Mouse (Mus musculus) gonadal fat pad, adult 2 months (tissue): ENCODE data around the gene Ear6. TPM values are rescaled to one million over a fixed set of nuclear protein-coding genes. Genes with fewer than 3 reads are reported as not detected.

Experiments
- DNase-seq: peaks from one replicate; pipeline ENCODE4 v3.0.0-alpha.2; 2012; ENCODE audit warnings: low read depth
- polyA plus RNA-seq: library from polyadenylated mRNA; depleted of rRNA; stranded (reverse); fragments of >200 nt; gene quantifications from 2 replicates; pipeline ENCODE4 v1.2.3, GENCODE M21; 2012; rRNA removed

Gene Ear6
- polyA plus RNA-seq, 1 experiment, result 0.34 TPM

- DNase-seq, result no peak
Observed at GRCm38 (mm10) chr14:51893809-51894208, 40.3 kb downstream of the Ear6 start.

- DNase-seq, result no peak
Observed at GRCm38 (mm10) chr14:51895071-51895470, 41.6 kb downstream of the Ear6 start.

GRCm38 (mm10) chr14:51896019-51896418 is 42.5 kb downstream of the Ear6 start:
- DNase-seq, result no peak

GRCm38 (mm10) chr14:51896539-51897170 is 43.2 kb downstream of the Ear6 start:
- DNase-seq, result no peak

- DNase-seq, result no peak
Observed at GRCm38 (mm10) chr14:51899351-51899750, 45.9 kb downstream of the Ear6 start.

- no peak for DNase-seq
Observed at GRCm38 (mm10) chr14:51902806-51903710, 49.6 kb downstream of the Ear6 start.

GRCm38 (mm10) chr14:51903782-51904181 is 50.3 kb downstream of the Ear6 start:
- no peak for DNase-seq

Other genes with a start within 250 kb of the Ear6 start
- gene Gm17078, start 242.4 kb upstream of the Ear6 start, polyA plus RNA-seq, result not detected in 2 replicates
- gene Gm4181, start 218.0 kb upstream of the Ear6 start, polyA plus RNA-seq, result not detected in 2 replicates
- not detected in 2 replicates for gene Gm17079, start 158.2 kb upstream of the Ear6 start, polyA plus RNA-seq
- gene Gm5800, start 136.5 kb upstream of the Ear6 start, polyA plus RNA-seq, result not detected in 2 replicates
- gene Ang4, start 80.1 kb upstream of the Ear6 start, polyA plus RNA-seq, result not detected in 2 replicates
- not detected in 2 replicates for gene AY358078, start 53.7 kb upstream of the Ear6 start, polyA plus RNA-seq
- gene Mettl17, start 31.1 kb downstream of the Ear6 start, polyA plus RNA-seq, result 30.5 and 32.8 TPM in 2 replicates
- 0.51 and 0.77 TPM in 2 replicates for gene Slc39a2, start 39.2 kb downstream of the Ear6 start, polyA plus RNA-seq
- gene Ndrg2, start 60.5 kb downstream of the Ear6 start, polyA plus RNA-seq, result 178 and 261 TPM in 2 replicates
- gene Tppp2, start 64.7 kb downstream of the Ear6 start, polyA plus RNA-seq, result 1.6 and 2.3 TPM in 2 replicates
- 210 and 501 TPM in 2 replicates for gene Rnase13, start 69.1 kb downstream of the Ear6 start, polyA plus RNA-seq
- gene Arhgef40, start 131.0 kb downstream of the Ear6 start, polyA plus RNA-seq, result 103 and 141 TPM in 2 replicates
- 0.51 and 0.55 TPM in 2 replicates for gene Tmem253, start 162.0 kb downstream of the Ear6 start, polyA plus RNA-seq
- 65.7 and 74.2 TPM in 2 replicates for gene Zfp219, start 167.0 kb downstream of the Ear6 start, polyA plus RNA-seq
- not detected in 2 replicates for gene Olfr221, start 188.8 kb downstream of the Ear6 start, polyA plus RNA-seq